Mouse (Mus musculus) stomach, embryonic 14.5 days (tissue): ENCODE data around the gene Ier3. TPM values are rescaled to one million over a fixed set of nuclear protein-coding genes. Genes with fewer than 3 reads are reported as not detected.

Experiments used
- ATAC-seq: fragments of 200-750 bp; cut with Nextera tagmentation; 2 replicates; pipeline ENCODE4 v1.8.0; 2017; ENCODE audit warnings: low read depth, moderate TSS enrichment; ENCODE audit not compliant: insufficient number of reproducible peaks, insufficient read depth, low FRiP score
- H3K27ac ChIP-seq: fragments of 300-500 bp; sonication (generic); 2 replicates; pipeline ENCODE4 v1.5.1; 2014; ENCODE audit warnings: mild to moderate bottlenecking, low read length, moderate library complexity, mixed read lengths
- H3K27me3 ChIP-seq: fragments of 300-500 bp; sonication (generic); 2 replicates; pipeline ENCODE4 v1.6.1; 2014; ENCODE audit warnings: low read length, control low read depth, mixed read lengths; ENCODE audit not compliant: control insufficient read depth, insufficient read depth
- H3K36me3 ChIP-seq: fragments of 300-500 bp; sonication (generic); 2 replicates; pipeline ENCODE4 v1.6.1; 2014; ENCODE audit warnings: mild to moderate bottlenecking, control low read depth, low read length, moderate library complexity, mixed read lengths; ENCODE audit not compliant: control insufficient read depth, insufficient read depth
- H3K4me1 ChIP-seq: fragments of 300-500 bp; sonication (generic); 2 replicates; pipeline ENCODE4 v1.6.1; 2014; ENCODE audit warnings: low read length, control low read depth, mixed read lengths; ENCODE audit not compliant: control insufficient read depth, insufficient read depth
- H3K4me2 ChIP-seq: fragments of 300-500 bp; sonication (generic); replicated peaks from 2 replicates; pipeline ENCODE4 v1.6.1; 2014; ENCODE audit warnings: low read depth, low read length, control low read depth
- H3K4me3 ChIP-seq: fragments of 300-500 bp; sonication (generic); 2 replicates; pipeline ENCODE4 v1.5.1; 2014; ENCODE audit warnings: low read depth, low read length, control low read depth
- H3K9ac ChIP-seq: fragments of 300-500 bp; sonication (generic); replicated peaks from 2 replicates; pipeline ENCODE4 v1.6.1; 2014; ENCODE audit warnings: low read depth, mild to moderate bottlenecking, control low read depth, low read length, moderate library complexity, mixed read lengths
- H3K9me3 ChIP-seq: fragments of 300-500 bp; sonication (generic); 2 replicates; pipeline ENCODE4 v1.6.1; 2016; ENCODE audit warnings: low read depth, low read length, control low read depth; ENCODE audit not compliant: control insufficient read depth
- WGBS: fragments of 180-500 bp; shearing (Covaris S2); extraction: QIAGEN DNeasy Blood & Tissue Kit; methylation state at CpG from one replicate; pipeline ENCODE4 v1.1.7; 2014; 5-methylcytosine and 5-hydroxymethylcytosine counted together
- polyA plus RNA-seq: library from polyadenylated mRNA; unstranded; fragments of >200 nt; fragmentation: Nextera tagmentation; extraction: Ambion mirVana; gene quantifications from 2 replicates; pipeline ENCODE4 v1.2.1, GENCODE M21; 2014

Gene Ier3
- polyA plus RNA-seq, 1 experiment from 2014 or later: 3.7 TPM

- Histone ChIP-seq H3K4me3 (peak overlapping the region; percentile 72), H3K27me3 (no peaks in the 10 kb centered on the region), H3K4me2 (peak overlapping the region; percentile 63), H3K36me3 (peaks cover 12% of the 10 kb centered on the region), H3K9me3 (no peaks in the 10 kb centered on the region), H3K9ac (peak overlapping the region; percentile 52), H3K27ac (peak overlapping the region; percentile 94), H3K4me1 (peaks cover 11% of the 10 kb centered on the region; the same call in 1 of the 2 replicates)
- ATAC-seq: no peak
- WGBS: 4% methylated on average over 12 of the region's 12 CpGs
These were observed 39.3 kb downstream of the Ier3 start for GRCm38 (mm10) chr17:35860831-35861197.

GRCm38 (mm10) chr17:35861198-35861857, 39.8 kb downstream of the Ier3 start, which contains the start of gene Nrm:
Gene Nrm, plus strand, starts transcription at chr17:35861318.
- WGBS: under 1% methylated on average over 47 of the region's 47 CpGs

GRCm38 (mm10) chr17:35864832-35865353, 43.4 kb downstream of the Ier3 start:
- WGBS: 24% methylated on average over 10 of the region's 10 CpGs
- ATAC-seq: no peak

More at GRCm38 (mm10) chr17:35861198-35861857, 39.8 kb downstream of the Ier3 start, which contains the start of gene Nrm:
- H3K9me3 ChIP-seq: no peaks in the 10 kb centered on the region
- no peaks in the 10 kb centered on the region for H3K27me3 ChIP-seq
- H3K4me2 ChIP-seq: peak within 1 kb of the TSS; percentile 63
- peak within 1 kb of the TSS; percentile 52 for H3K9ac ChIP-seq
- peak within 1 kb of the TSS; percentile 94 for H3K27ac ChIP-seq
- H3K4me3 ChIP-seq: peak within 1 kb of the TSS; percentile 72
- H3K4me1 ChIP-seq: peaks cover 11% of the 10 kb centered on the region; the same call in 1 of the 2 replicates
- ATAC-seq: peak; percentile 87
- peaks cover 12% of the 10 kb centered on the region for H3K36me3 ChIP-seq

GRCm38 (mm10) chr17:35865481-35866280, 44.2 kb downstream of the Ier3 start, which contains the start of gene Ppp1r18:
Gene Ppp1r18, plus strand, starts transcription at chr17:35865593.
- Histone ChIP-seq H3K9ac (peak within 1 kb of the TSS; percentile 74), H3K4me2 (peak within 1 kb of the TSS; percentile 92), H3K27ac (peak within 1 kb of the TSS; percentile 96), H3K27me3 (no peaks in the 10 kb centered on the region), H3K4me1 (peaks cover 38% of the 10 kb centered on the region; the same call in 1 of the 2 replicates), H3K9me3 (no peaks in the 10 kb centered on the region), H3K36me3 (no peaks in the 10 kb centered on the region), H3K4me3 (peak within 1 kb of the TSS; percentile 63)
- WGBS: under 1% methylated on average over 40 of the region's 48 CpGs
- ATAC-seq: peak; percentile 64

More at GRCm38 (mm10) chr17:35864832-35865353, 43.4 kb downstream of the Ier3 start:
- peak overlapping the region; percentile 96 for H3K27ac ChIP-seq
- no peaks in the 10 kb centered on the region for H3K36me3 ChIP-seq
- H3K4me3 ChIP-seq: peak overlapping the region; percentile 63
- H3K4me2 ChIP-seq: peak overlapping the region; percentile 92
- H3K27me3 ChIP-seq: no peaks in the 10 kb centered on the region
- H3K9me3 ChIP-seq: no peaks in the 10 kb centered on the region
- H3K4me1 ChIP-seq: peaks cover 34% of the 10 kb centered on the region; the same call in 1 of the 2 replicates
- H3K9ac ChIP-seq: peak overlapping the region; percentile 74; the same call in 1 of the 2 replicates

- peak; percentile 48; the same call in 1 of the 2 replicates for ATAC-seq
- Histone ChIP-seq H3K27ac (peak overlapping the region; percentile 96), H3K27me3 (no peaks in the 10 kb centered on the region), H3K4me3 (peak overlapping the region; percentile 63), H3K9me3 (no peaks in the 10 kb centered on the region), H3K36me3 (no peaks in the 10 kb centered on the region), H3K9ac (peak overlapping the region; percentile 74), H3K4me1 (peaks cover 37% of the 10 kb centered on the region; the same call in 1 of the 2 replicates), H3K4me2 (peak overlapping the region; percentile 92)
- 0% methylated on average over 36 of the region's 38 CpGs for WGBS
These were observed 44.9 kb downstream of the Ier3 start for GRCm38 (mm10) chr17:35866281-35866831.

- no peak for ATAC-seq
- Histone ChIP-seq H3K4me1 (peaks cover 38% of the 10 kb centered on the region; the same call in 1 of the 2 replicates), H3K27me3 (no peaks in the 10 kb centered on the region), H3K9ac (peak overlapping the region; percentile 74), H3K27ac (peak overlapping the region; percentile 96), H3K36me3 (no peaks in the 10 kb centered on the region), H3K9me3 (no peaks in the 10 kb centered on the region), H3K4me3 (peak overlapping the region; percentile 63), H3K4me2 (peak overlapping the region; percentile 92)
- whole genome bisulfite sequencing: 9% methylated on average over 26 of the region's 26 CpGs
These were observed 45.7 kb downstream of the Ier3 start for GRCm38 (mm10) chr17:35866911-35867890.

- 22% methylated on average over 16 of the region's 17 CpGs for WGBS
- no peaks in the 10 kb centered on the region for H3K9me3 ChIP-seq
- peak overlapping the region; percentile 92 for H3K4me2 ChIP-seq
- peak overlapping the region; percentile 74 for H3K9ac ChIP-seq
- peaks cover 43% of the 10 kb centered on the region; the same call in 1 of the 2 replicates for H3K4me1 ChIP-seq
- H3K27ac ChIP-seq: peak overlapping the region; percentile 85
- H3K27me3 ChIP-seq: no peaks in the 10 kb centered on the region
- ATAC-seq: no peak
- H3K36me3 ChIP-seq: no peaks in the 10 kb centered on the region
- H3K4me3 ChIP-seq: peak overlapping the region; percentile 63
These were observed 46.8 kb downstream of the Ier3 start for GRCm38 (mm10) chr17:35868165-35868820.
